Mouse (Mus musculus): ENCODE measurements around the gene Nckipsd.

DNA sequence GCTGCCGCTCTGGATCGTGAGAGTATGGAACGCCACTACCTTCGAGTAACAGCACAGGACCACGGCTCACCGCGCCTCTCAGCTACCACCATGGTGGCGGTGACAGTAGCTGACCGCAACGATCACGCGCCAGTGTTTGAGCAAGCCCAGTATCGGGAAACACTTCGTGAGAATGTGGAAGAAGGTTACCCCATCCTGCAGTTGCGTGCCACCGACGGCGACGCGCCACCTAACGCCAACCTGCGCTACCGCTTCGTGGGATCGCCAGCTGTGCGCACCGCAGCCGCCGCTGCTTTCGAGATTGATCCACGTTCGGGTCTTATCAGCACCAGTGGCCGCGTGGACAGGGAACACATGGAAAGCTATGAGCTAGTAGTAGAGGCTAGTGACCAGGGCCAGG is 19.3 kb downstream of the Nckipsd start:
- no peak for TF ChIP-seq CTCF (conservative IDR thresholded peaks at IDR 0.05 in 1 of 2, IDR thresholded peaks at IDR 0.05 in 1 of 2; ENCODE audit: low read depth in 2 of 2, low read length in 2 of 2)
- no peak for TF ChIP-seq MYC (IDR thresholded peaks at IDR 0.05; ENCODE audit: low read depth, low read length)
- no peak for TF ChIP-seq RCOR1 (conservative IDR thresholded peaks at IDR 0.05; ENCODE audit: low read depth, low read length)
- no peak for TF ChIP-seq HCFC1 (IDR thresholded peaks at IDR 0.05; ENCODE audit: low read depth, low read length)
- TF ChIP-seq ELF1 (IDR thresholded peaks at IDR 0.05; ENCODE audit: low read depth, low read length) = no peak
- TF ChIP-seq ZC3H11A (IDR thresholded peaks at IDR 0.05; ENCODE audit: low read depth, low read length) = no peak
- TF ChIP-seq POLR2A (IDR thresholded peaks at IDR 0.05; ENCODE audit: low read depth, low read length) = no peak
- no peak for TF ChIP-seq TCF12 (IDR thresholded peaks at IDR 0.05; ENCODE audit: low read depth, low read length)
- TF ChIP-seq CHD2 (IDR thresholded peaks at IDR 0.05; ENCODE audit: low read length) = no peak
